Mouse (Mus musculus) heart, postnatal 14 days (tissue): ENCODE measurements around the gene Tmem167. TPM values are rescaled to one million over a fixed set of nuclear protein-coding genes. Genes with fewer than 3 reads are reported as not detected.

Experiments
- DNase-seq, 2 experiments: peaks; one replicate each; pipeline ENCODE4 v3.0.0; 2021 to 2022
- intact Hi-C: fragments of 180-260 bp; cut with DNase I; formaldehyde crosslinking; loops from one replicate; pipeline ENCODE4 v1.15.1; 2025
- total RNA-seq, 2 experiments: library from RNA; stranded (reverse); gene quantifications; 2 replicates each; pipeline ENCODE4 v1.2.3; 2021

Gene Tmem167
- total RNA-seq, 2 experiments from 2014 or later: 8.0 to 9.3 TPM

DNA sequence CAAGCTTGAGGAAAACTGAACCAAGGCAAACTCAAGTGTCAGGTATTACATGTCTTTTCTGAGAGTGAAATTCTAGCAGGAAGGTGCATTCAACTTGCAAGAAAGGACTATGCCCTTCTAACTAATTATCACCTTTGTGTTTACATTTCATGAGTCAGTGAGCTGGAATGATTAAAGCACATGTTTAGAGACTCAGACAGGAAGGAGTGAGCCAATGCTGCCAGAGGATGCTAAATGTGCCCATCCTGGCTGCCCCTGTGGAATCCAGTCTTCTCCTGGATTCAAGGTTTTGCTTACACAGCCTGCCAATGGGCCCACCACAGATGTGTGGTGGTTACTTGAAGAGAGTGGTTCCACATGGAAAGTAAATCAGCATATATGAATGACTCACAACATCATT, 82.5 kb downstream of the Tmem167 start:
- DNase-seq: no peak
- intact Hi-C loops: no loop called here

DNA sequence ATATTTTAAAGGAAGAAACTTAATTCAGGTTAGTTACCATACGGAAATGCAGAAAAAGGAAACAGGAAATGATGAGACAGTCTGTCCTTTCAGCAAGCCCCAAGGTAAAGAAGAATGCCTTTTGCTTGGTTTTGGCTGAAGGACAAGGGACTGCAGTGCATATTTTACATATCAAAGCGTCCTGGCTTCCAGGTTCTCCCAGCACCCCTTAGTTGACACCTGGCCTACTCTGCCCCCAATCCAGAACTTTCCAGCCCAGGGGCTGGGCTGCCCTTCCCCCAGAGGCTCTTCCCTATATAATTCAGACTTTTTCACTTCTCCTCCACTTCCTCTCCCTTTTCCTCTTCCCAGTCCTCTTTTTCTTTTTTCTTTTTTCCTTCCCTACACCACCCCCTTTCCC, 86.7 kb downstream of the Tmem167 start:
- intact Hi-C loops: no loop called here
- DNase-seq: no peak

DNA sequence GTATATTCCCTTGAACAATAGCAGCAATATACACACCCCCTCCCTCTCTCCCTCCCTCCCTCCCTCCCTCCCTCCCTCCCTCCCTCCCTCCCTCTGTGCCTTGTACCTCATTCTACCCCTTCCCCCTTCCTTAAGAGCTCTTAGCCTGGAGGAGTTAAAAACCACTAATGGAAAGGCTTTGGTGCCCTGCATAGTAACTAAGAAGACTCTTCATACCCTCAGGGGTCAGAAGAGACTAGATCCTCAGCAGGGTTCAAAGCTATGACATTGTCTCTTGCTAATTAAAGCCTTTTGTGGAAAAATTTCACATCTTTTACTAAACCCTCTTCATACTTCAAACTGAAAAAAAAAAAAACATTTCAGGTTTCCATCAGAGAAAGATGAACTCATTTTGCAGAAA, 93.3 kb downstream of the Tmem167 start:
- intact Hi-C loops: no loop called here

DNA sequence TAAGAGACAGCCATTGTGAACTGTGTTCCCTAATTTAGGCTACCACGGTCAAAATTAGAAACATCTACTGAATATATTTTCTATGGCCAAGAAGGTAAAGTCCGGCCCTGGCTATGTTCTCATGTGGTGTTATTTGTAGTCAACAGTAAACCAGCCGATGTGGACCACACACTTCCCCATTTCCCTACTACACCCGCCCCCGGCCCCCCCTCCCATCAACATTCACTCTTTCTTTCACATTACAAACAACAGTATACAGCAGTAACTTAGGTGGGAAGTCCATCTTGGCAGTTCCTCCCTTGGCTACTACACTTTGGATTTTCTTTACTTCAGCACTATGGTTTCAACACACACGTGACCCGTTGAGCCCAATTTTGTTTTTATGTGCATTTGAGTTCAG, 94.6 kb downstream of the Tmem167 start:
- no peak for DNase-seq
- intact Hi-C loops: no loop called here

More for the DNA sequence above, 93.3 kb downstream of the Tmem167 start:
- DNase-seq: no peak

DNA sequence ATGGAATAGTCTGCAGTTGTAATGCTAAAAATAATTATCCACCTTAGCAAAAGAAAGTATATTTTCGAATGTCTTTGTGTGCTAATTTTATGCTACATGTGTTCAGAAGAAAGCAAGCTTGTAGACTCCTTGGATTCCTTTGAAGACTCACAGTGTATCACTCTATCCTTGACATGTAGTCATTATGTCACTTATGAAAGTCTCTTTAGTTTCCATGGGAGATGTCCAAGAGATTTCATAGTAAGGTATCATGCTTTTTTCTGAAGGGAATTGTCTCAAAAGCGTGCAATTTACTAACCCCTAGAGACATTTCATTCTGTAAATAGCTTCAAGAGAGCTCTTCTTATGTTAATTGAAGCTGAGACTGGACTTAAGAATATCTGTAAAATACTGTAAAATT, 97.8 kb downstream of the Tmem167 start:
- intact Hi-C loops: no loop called here
- DNase-seq: no peak

DNA sequence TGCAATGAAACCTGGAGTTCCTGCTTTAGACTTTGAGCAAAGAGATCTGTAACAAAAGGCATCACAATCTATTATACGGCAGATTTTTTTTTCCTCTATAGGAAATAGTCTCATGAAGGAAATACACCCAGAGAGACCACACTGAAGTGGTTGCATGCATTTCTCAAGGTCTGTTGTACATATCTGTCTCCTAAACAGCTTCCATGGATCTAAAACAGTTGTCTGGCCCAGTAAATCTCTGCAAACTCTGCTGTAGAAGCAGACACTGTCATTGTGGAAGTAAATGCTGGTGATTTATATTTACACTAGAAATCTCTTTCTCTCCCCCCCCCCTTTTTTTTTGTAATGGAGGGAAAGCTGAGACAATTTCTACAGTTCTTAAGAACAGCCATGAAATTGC, 99.1 kb downstream of the Tmem167 start:
- intact Hi-C loops: no loop called here
- no peak for DNase-seq

DNA sequence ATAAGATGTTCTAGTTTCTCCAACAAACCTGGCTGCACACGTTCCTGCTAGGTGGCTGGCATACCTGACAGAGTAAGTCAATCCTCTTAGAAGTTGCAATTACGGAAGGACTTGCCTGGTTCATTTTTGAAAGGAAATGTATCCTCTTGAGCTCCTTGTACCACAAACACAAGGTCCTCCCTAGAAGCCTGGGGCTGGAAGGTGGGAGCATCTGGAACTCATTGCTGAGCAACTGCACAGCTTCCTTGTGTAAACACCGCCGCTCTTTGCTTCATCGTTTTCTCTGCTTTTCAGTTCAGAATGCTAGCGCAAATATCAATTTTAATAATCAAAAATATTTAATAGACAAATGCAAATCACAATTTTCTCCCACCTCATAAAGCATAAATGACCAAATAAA, 102.9 kb downstream of the Tmem167 start:
- DNase-seq: no peak
- intact Hi-C loops: no loop called here

Other genes starting within 250 kb of the Tmem167 start
- 10 to 100 TPM in 1 of 2 experiments, 1 to 10 TPM in 1; 9.2 to 12.6 TPM for gene Xrcc4, start 485 bp downstream of the Tmem167 start, total RNA-seq